Mouse (Mus musculus): ENCODE measurements at regions not wholly inside any gene's neighbourhood (a gene's known extent, or its start where the extent isn't known, plus 50 kb on each side); places are given as distances from the start of the nearest gene placed in this dataset.
A peak's percentile ranks its signal among the peaks of the same experiment; 100 is the strongest.

DNA sequence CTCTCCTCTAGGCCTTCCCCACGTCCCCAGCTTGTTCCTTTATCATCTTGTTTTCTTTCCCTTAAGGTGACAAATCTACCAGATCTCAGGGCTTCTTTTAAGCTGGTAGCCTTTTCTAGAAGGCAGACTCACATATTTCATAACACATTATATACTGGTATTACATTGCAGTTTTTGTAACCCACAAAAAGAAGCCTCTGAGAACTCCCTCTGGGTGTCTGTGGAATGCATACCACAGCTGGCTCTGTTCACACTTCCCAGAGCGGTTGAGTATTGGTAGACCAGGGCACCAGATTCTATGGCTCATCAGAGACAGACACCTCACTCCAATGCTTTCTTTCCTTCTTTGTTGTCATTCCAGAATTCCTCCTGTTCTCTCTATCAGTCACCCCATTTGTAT is 336.4 kb downstream of the Fam84a start:
- no peak for DNase-seq

DNA sequence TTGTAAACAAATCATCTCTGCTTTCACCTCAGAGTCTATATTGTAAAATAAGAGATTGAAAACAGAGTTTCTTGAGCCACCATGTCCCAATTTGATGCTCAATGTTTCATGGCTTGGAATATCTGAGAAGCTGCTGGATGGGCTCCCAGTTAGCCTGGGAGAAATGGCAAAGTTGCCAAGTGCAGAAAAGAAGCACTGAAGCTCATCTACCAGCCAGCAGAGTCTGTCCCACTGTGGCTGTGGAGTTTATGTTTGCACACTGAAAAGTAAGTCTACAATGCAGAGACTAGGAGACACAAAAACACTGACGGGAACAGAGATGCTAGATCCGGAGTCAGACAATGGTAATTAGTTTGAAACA is 341.7 kb downstream of the Fam84a start:
- DNase-seq: peak; percentile 9

DNA sequence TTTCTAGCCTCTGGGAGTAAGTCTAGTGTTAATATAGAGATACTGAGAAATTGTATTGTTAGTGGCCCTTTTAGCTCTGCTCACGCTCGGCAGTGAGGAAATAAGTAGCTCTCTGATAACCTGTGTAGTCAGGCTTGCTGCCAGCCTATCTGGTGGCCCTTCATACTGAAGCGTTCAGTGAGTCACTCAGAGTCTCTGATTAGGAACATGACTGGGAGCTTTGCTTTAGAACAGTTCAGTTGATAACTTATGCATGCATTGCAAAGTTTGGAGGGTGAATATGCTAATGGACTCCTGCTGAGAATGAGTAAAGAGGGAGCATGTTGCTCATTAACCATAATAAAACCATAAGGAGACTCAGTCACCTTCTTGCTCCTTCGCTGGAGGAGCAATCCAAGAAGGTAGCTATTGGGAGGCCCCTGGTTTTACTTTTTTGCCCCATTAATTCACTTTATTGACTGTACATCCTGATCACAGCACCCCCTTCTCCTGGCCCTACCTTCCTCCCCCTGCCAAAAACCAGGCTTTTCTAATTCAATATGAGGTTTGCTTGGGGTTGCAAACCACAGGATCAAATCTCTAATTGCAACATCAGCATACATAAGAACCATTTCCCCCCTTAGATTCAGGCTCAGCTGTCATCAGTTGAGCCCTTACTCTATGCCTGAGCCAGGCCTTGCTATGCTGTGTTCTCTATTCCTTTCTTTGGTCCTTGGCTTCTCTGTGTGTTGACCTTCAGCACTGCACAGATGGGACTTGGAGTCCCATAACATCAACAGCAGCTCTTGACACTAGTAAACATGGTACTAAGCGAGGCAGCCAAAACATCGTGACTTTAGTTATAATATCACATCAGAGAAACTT is 342.3 kb downstream of the Fam84a start:
- DNase-seq: no peak

DNA sequence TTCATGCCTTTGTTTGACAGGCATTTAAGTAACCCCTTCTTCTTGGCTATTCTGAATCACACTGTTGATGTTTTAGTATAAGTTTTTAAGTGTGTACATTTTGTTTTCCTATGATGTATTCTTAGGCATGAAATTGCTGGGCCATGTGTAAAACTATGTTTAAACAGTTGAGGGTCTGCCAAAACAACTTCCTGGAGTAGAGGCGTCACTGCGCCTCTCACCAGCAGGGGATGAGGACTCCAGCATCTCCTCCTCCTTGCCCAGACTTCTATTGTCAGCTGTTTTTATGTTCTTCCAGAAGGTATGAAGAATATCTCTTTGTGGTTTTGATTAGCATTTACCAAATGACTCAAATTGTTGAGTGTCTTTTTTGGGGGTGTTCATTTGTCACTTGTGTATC is 372.1 kb downstream of the Fam84a start:
- DNase-seq: no peak

DNA sequence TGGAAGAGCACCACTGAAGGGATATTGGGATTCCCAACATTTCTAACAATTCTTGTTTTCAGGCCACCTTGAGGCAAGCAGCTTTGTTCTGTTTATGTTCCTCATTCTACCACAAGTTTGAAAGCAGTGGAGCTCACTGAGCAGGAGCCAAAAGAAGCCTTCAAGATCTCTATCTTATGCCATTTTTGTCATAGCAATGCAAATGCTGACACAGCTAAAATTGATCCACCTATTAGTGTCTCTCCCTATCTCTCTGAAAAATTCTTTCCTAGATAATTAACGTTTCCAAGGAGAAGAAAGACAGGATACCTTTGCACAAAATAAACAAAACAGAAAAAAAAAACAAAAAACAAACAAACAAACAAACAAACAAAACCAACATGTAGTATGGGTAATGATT is 375.2 kb downstream of the Fam84a start:
- DNase-seq: no peak

DNA sequence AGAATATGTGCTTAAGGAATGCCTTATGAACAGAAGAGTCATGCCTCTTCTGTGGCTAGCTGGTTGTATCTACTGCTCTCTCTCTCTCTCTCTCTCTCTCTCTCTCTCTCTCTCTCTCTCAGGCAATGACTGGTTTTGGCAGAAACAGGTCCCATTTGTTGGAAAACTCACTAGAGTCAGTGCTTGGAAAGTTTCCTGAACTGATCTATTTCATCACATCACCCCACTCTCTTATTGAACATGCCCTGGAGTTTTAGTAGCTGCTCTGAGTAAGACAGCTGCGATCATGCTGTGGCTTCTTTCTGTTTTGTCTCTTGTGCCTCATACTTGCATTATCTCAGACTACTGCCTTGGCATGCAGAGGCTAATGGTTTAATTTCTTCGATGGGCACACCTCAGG is 382.2 kb downstream of the Fam84a start:
- DNase-seq: no peak

DNA sequence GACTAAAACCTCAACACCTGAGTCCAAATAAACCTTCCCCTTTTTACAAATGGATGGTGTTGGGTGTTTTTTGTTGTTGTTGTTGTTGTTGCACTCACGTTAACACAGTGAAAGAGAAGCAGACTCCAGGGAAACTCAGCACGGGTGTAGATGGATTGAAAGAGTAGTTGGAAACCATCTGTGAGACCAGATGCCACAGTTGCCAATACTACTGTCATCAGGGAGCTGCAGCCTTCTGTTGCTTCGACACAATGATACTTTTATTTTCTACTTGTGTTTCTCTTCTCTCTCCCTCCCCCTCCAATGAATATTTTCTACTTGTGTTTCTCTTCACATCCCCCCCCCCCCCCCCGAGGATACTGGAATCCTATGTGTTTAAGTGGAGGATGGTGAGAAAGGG is 382.7 kb downstream of the Fam84a start:
- no peak for DNase-seq

DNA sequence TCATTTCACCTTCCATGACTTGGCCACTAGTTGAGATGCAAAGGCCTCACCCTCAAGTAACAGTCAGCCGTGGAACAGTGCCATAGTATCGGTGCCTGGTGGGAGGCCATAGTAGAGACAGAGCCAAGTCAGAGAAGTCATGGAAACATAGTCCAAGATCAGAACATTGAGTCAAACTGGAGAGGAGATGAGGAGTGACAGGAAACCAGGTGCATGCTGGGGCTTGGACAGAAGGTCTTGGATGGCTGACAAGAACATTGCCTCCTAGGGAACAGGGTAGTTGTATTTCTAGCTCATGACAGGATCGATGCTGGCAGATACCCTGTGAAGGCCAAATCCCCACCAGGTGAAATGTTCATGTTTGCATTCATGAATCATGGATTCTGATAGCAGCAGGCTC is 385.4 kb downstream of the Fam84a start:
- DNase-seq: no peak

DNA sequence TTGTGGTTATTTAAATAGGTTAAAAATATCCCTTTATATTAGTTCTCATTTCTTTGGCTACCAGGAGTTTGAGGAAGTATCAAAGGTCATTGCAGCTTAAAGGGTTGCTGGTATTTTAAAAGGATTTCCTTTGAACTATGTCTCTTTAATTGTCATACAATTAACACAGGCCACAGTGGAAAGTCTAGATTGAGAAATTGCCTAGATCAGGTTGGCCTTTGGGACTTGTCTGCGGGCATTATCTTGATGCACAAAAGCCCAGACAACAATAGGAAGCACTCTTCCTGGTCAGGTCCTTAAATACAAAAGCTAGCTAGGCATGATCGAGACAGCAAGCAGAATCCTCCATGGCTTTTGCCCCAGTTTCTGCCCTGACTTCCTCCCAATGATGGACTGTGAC is 398.0 kb downstream of the Fam84a start:
- no peak for DNase-seq

DNA sequence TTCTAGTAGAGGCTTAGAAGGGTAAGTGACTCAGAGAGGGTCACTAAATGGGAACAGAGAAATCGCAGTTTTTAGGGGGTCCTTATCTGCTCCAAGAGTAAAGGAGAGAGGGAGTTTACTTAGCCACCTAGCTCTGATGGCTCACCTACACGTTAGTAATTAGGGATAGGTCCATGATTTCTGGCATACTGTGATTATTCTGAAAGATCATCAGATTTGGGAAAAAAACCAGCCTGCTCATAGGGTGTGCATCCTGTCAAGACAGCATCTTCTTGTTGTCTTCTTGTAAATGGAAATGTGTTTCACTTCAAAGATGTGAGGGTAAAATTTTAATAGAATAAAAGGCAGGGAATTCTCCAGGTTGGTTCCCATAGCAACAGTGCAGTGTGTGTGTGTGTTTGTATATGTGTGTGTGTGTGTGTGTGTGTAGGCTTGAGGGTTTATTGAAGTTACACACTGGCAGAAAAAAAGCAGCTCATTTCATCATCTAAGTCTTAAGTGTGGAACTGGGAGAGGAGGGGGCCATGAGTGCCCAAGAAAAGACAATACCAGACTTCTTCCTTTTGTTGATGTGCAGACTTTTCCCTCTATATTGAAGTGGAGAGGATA is 407.4 kb downstream of the Fam84a start:
- no peak for DNase-seq

DNA sequence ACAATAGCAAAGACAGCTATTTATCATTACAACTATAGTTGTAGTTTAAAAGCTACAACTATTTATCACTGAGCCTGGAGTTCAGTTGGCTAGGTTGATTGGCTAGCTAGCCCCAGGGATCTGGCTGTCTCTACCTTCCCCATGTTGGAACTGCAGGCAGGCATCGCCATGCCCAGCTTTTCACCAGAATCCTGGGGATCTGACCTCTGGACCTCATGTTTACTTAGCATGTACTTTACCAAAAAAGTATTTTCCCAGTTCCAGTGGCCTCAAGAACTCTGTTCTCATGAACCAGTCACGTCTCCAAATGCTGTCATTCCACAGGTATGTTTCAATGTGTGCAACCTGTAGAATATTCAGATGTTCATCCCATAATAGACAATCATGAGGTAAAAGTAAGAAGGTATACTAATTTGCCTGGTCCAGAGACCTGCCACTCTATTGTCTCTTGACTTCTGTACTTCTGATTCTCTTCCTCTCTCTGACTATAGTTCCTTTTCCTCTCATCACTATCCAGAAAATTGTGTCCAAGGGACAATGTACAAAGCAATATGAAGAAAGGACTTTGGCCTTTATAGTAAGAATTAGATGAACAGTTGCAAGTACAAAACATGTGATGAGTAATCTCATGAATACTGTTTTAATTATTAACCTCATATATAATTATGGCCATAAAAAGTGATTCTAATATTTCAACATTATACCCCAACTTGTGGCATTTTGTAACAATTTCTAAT is 421.8 kb downstream of the Fam84a start:
- no peak for DNase-seq

DNA sequence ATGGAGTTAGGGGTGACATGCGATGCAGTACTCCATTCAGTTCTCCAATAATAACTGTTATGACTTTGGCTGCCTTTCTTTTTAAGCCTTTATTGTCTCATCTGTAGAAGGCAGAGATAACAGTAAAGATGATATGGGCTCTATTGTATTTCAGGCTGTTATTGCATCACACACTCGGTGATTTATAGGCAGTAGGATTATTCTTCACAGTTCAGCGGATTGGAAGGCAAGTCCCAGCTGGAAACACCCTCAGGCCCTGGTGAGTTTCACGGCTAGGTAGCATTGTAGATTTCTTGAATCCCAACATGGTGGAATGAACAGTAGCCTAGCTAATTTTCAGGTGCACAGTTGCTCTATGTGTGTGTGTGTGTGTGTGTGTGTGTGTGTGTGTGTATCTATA is 422.9 kb downstream of the Fam84a start:
- no peak for DNase-seq

DNA sequence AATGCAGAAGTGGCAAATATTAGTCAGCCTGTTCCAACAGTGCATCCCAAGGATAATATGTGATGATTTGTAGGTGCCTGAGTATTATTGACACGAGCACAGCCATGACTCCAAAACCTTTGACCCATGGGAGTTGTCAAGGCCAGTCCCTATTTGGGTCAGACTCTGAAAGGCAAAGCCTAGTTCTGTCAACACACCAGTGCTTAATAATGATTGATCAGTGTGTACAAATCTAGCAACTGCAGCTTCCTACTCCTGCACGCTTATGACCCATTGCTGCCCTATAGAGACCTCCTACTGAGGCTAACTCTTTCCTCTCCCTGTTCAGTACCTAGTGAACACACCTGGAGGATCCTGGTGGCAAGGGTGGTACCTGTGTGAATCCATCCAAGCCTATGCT is 427.3 kb downstream of the Fam84a start:
- DNase-seq: no peak

DNA sequence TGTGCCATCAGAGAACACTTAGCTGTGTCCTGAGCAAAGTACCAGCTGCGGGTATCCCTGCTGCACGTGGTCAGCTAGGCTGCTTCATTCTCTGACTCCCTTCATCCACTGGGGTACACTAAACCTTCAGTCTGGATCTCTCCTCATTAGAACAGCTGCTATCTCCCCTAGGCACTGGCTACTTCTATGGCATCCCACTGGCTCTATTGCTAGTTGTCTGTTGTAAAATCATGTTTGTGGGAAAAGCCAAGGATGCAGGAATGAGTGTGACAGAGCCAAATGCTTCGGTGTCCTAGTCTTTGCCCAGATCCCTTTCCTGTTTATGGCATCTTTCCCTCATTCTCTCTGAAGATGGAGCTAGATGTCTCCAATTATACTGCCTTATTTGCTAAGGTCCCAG is 440.9 kb downstream of the Nbas start:
- no peak for DNase-seq

DNA sequence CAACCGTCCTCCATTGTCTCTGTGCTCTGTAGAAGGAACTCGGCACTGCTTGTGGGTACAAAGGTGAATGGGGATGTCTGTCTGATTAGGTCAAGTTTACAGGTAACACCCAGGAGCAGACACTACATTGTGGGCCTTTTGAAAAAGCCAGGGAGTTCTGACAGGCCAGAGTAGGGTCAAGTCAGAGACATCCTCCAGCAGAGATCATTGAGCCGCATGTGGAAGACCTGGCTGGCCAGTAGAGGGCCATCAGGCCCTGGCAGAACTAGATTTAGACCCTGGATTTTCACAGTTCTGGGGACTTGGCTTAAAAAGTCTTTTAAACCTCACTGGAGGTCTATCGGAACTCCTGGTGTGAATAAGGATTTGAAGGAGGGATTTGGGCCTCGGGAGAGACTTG is 438.8 kb downstream of the Nbas start:
- DNase-seq: no peak

DNA sequence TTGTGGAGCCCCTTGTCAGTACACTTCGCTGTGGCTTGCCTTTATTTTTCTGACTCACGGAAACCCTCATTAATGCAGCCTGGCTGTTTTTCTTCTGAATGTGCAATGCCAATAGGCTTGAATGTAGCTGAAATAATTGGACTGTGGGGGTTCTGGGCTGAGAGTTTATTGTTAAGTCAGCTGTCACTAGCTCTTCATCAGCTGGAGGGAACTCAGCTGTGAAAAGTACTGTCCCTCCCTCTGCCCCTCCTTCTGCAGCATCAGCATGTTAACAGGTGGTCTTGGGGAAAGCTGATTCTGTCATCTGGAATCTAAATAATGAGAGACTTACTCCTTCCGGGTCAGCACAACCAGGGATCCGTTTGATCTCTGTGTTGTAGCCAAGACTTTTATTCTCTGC is 437.6 kb downstream of the Nbas start:
- no peak for DNase-seq

DNA sequence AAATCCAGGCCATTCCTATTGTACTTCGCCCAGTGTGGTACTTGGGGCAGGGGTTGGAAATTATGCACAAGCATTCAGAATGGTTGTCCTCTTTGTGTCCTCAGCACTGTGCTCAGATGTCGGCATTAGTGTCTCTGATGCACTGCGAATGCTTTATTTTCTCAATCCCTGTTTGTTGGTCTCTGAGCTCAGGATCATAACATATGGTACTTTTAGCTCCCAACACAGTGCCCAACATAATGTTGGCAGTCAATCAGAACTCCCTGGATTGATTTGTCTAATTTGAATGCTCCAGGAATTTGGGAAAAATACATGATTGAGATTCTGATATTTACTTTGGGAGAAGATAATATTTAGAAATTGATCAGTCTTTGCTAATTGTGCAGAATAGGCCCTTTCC is 434.7 kb downstream of the Nbas start:
- no peak for DNase-seq

DNA sequence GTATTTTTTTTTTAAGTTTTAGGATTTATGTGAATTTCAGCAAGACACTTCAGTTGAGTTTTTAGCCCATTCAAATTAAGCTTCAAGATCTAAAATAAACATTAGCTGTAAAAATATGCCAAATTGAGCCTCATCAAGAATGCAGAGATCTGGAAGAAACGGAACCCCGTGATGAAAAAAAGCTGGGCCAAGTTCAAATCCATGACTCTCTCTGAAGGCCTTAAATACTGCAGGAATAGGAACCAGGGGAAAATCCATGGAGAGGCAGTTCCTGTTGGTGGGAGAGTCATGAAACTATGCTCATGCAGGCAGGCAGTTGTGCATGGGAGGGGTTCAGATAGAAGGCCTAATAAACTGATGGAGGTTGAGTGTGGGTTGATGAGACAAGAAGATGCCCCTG is 430.9 kb downstream of the Nbas start:
- DNase-seq: no peak

DNA sequence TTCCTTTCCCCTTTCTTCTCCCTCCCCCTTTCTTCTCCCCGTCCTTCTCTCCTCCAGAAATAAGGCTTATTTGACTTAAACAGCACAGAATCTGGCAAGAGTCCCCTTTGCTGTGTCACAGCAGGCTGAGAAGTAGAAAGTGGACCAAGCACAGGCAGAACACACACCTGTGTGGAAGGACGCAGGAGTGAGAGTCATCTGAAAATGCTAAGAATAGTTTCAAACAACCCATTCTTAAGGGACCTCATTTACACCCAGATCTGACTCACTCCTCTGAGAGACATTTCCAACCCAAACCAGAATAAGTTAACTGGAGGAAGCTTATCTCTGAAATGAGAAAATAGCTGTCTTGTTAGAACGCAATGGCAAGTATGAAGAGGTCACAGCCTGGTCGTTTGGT is 429.9 kb downstream of the Nbas start:
- DNase-seq: no peak

DNA sequence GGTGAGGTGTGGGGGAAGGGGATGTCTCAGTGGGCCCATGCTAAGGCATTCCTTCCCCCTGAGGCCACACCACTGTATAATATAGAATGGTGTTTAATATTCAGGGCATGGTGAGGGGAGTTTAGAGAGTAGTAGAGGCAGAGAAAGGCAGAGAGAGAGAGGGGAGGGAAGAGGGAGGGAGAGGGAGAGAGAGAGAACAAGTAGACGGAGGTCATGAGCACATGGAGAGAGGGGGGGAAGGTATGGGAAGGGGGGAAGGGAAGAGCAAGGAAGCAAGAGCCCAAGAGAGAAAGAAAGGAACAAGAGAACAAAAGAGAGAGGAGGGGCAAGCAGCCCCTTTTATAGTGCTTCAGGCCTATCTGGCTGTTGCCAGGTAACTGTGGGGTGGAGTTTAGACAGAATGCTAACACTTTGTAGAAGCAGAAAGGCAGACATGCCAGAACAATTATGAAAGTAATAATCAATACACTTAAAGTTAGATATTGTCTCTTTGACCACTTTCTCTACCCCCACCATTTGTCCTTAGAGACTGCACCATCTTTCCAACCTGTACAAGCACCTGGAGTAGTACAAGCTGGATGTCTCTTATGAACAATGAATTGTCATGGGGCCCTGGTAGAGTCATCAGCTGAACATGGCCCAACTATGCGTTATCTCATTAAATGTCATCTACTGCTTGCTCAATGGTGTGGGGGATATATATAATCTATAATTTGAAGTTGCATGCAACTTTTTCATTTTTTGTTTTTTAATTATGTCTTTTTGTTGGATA is 422.6 kb downstream of the Nbas start:
- no peak for DNase-seq

DNA sequence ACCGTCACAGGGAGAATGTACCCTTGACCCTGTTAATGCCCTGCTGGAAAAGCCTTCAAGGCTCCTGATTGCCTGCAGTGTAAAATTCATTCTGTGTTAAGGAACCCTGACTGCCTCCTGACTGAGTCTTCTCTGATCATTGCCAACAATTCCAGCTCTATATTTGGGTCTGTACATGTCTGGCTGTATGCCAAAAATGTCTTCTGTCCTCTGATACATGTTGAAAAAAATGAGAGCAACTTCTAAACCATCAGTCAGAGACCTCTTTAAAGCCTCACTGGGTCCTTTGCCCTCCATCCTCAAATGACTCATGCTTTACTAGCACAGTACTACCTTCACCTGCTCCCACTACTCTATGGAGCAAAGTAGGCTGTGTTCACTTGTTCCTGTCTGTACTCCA is 408.3 kb downstream of the Nbas start:
- no peak for DNase-seq

DNA sequence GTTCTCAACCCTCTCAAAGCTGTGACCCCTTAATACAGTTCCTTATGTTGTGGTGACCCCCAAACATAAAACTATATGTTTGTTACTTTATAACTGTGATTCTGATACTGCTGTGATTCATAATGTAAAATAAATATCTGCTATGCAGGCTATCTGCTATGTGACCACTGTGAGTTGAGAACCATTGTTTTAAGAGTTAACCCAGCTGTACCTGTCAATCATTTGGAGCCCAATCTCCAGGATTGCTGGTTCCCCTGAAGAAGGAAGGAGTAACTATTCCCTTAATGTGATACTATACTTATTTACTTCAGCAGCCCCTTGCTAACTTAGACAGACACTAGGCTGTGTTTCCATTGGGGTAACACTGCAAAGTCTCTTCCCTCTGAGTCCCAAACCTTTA is 400.5 kb downstream of the Nbas start:
- no peak for DNase-seq

DNA sequence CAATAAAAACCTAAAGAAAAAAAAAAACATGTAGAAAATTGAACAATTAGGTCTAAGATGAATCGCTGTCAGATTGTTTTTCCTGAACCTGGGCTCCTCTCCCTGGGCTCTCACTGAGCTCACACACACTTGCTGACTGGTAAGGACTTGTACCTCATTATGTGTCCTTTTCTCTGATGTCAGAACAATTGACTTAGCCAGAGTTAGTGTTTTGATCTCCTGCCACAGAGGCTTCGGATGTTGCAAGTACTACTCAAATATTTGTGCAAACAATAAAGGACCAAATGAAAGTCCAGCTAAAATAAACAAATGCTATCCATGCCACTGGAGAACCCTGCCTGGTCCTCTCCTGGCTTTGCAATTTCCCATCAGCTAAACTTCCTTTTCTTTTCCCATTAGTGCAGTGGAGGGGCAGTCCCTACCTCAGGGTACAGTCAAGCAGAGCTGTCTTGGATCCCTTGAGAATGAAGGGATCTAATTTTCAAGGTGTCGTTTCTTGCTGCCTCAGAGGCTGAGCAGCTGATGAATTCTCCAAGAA is 399.6 kb downstream of the Nbas start:
- DNase-seq: no peak

Measured in right cerebral cortex, postnatal 14 days (tissue).